In genomic region chr10:84903742-84904141, GRCm38 (mm10) we compare ENCODE assay signal across 7 mouse cellular contexts. TPM values are rescaled to one million over a fixed set of nuclear protein-coding genes. Genes with fewer than 3 reads are reported as not detected.
A peak's percentile ranks its signal among the peaks of the same experiment; 100 is the strongest.
DNase-seq lines count a peak whose midpoint lies in the region; ATAC-seq and TF ChIP-seq lines count a peak whose summit lies in the region.

No protein-coding gene starts in this region.

- H3K36me3 ChIP-seq in forebrain, embryonic 10.5 days (replicated peaks), result peaks cover 77% of the 10 kb centered on the region
- H3K36me3 ChIP-seq in midbrain, postnatal 0 days (ENCODE audit: insufficient read depth, low read length), result no peaks in the 10 kb centered on the region

- H3K27me3 ChIP-seq in forebrain, embryonic 10.5 days (ENCODE audit: poor library complexity, severe bottlenecking), result peaks cover 69% of the 10 kb centered on the region
- H3K27me3 ChIP-seq in midbrain, postnatal 0 days (ENCODE audit: insufficient read depth, low read length), result no peaks in the 10 kb centered on the region

- 0 out of 2 replicates have a peak overlapping the region, but pooled peaks have one; percentile 33 for H3K9ac ChIP-seq in midbrain, postnatal 0 days (replicated peaks; ENCODE audit: low read length, poor library complexity, severe bottlenecking)

- peak overlapping the region; percentile 29 for H3K4me2 ChIP-seq in midbrain, postnatal 0 days (ENCODE audit: low read depth, low read length, poor library complexity, severe bottlenecking)

- H3K4me1 ChIP-seq in forebrain, embryonic 10.5 days, result peaks cover 32% of the 10 kb centered on the region
- H3K4me1 ChIP-seq in midbrain, postnatal 0 days (ENCODE audit: insufficient read depth, low read length), result peaks cover 8% of the 10 kb centered on the region; the same call in 1 of the 2 replicates

- H3K4me3 ChIP-seq in forebrain, embryonic 10.5 days, result no peak overlapping the region
- H3K4me3 ChIP-seq in layer of hippocampus, adult 2 months, result peak overlapping the region; percentile 13; the same call in 1 of the 2 replicates
- no peak overlapping the region for H3K4me3 ChIP-seq in midbrain, postnatal 0 days (ENCODE audit: low read depth, low read length)

- peak; percentile 33 for DNase-seq in kidney, postnatal 10 days
- no peak for DNase-seq in kidney, adult 8-10 months
- peak; percentile 25 for DNase-seq in adrenal gland, adult 8-10 months
- DNase-seq in forebrain, embryonic 10.5 days (ENCODE audit: extremely low spot score, low spot score), result no peak
- DNase-seq in layer of hippocampus, adult 2 months (ENCODE audit: low spot score in 2 of 2), result peak; percentile 32 to 49
- peak; percentile 55 for DNase-seq in midbrain, postnatal 0 days (ENCODE audit: low spot score)
- DNase-seq in c-Kit-positive CD71-positive TER-119-positive erythroid progenitor cells, embryonic 14.5 days (ENCODE audit: low spot score), result no peak

- 0 out of 2 replicates have a peak, but pooled peaks have one; percentile 6 for ATAC-seq in midbrain, postnatal 0 days (ENCODE audit: low FRiP score)

- TF ChIP-seq CTCF in layer of hippocampus, adult 2 months (conservative IDR thresholded peaks at IDR 0.05), result no peak
- TF ChIP-seq CTCF in midbrain, postnatal 0 days (IDR thresholded peaks at IDR 0.05), result no peak

- 20% methylated on average over 5 of the region's 5 CpGs for WGBS in forebrain, embryonic 10.5 days
- 15% methylated on average over 5 of the region's 5 CpGs for WGBS in midbrain, postnatal 0 days

- H3K9me3 ChIP-seq in forebrain, embryonic 10.5 days, result no peaks in the 10 kb centered on the region
- no peaks in the 10 kb centered on the region for H3K9me3 ChIP-seq in midbrain, postnatal 0 days (ENCODE audit: low read length)

- 0 out of 2 replicates have a peak overlapping the region, but pooled peaks have one; percentile 22 for H3K27ac ChIP-seq in forebrain, embryonic 10.5 days
- no peak overlapping the region for H3K27ac ChIP-seq in layer of hippocampus, adult 2 months
- peak overlapping the region; percentile 19; the same call in 1 of the 2 replicates for H3K27ac ChIP-seq in midbrain, postnatal 0 days (ENCODE audit: low read depth, low read length)

RNA-seq across cellular contexts. Expression of gene Ric8b, which starts 13.7 kb away (rescaled TPM):
- 10 to 100 TPM; 28.9 to 43.8 (median 33.8) TPM for total RNA-seq in adrenal gland, adult 8-10 months (2022)
- polyA plus RNA-seq in forebrain, embryonic 10.5 days (2016; fragmentation: Nextera tagmentation; extraction: Ambion mirVana), result 25.3 and 27.8 TPM in 2 replicates
- 10 to 100 TPM; 40.9 to 42.2 TPM for total RNA-seq in layer of hippocampus, adult 2 months (2021)
- total RNA-seq in midbrain, postnatal 0 days (2014; rRNA removed), result 48.4 and 61.2 TPM in 2 replicates
- polyA plus RNA-seq in midbrain, postnatal 0 days (2015; fragmentation: Nextera tagmentation; extraction: Ambion mirVana), result 34.5 and 34.8 TPM in 2 replicates

Comparison
In these comparisons a context has a peak if more than half of its experiments do, and no peak if none do; other contexts are left out.
1. DNase-seq: peak in kidney, postnatal 10 days (single experiment), adrenal gland, adult 8-10 months (single experiment), layer of hippocampus, adult 2 months (2 of 2) and midbrain, postnatal 0 days (single experiment); none in kidney, adult 8-10 months (0 of 2), forebrain, embryonic 10.5 days (single experiment) and c-Kit-positive CD71-positive TER-119-positive erythroid progenitor cells, embryonic 14.5 days (single experiment).